Mouse (Mus musculus): ENCODE results near the gene Gsdme. TPM values are rescaled to one million over a fixed set of nuclear protein-coding genes. Genes with fewer than 3 reads are reported as not detected.

The Gsdme gene
- polyA plus RNA-seq, 1 experiment from 2014 or later: 81.7 TPM

DNA sequence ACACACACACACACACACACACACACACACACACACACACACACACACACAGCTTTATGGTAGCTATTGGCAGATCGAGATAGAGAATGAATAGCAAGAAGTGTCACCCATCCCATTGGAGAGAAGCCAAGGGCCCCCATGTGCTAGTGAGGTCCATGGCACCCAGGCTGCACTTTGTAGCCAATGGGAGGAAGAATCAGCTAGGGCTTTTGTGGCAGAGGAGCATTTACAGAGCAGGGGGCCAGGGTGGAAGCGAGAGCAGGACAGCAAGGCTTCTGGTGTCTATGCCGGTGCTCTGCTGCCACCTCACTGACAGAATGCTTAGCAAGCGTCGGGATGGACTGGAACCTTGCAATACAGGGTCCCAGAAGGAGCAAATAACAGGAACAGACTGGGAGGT is 8.3 kb downstream of the Gsdme start:
- 66% methylated on average over 5 of the region's 5 CpGs for WGBS
- no peaks in the 10 kb centered on the region for H3K27me3 ChIP-seq (replicated peaks; ENCODE audit: control insufficient read depth, insufficient read depth, low read length)
- no peaks in the 10 kb centered on the region for H3K36me3 ChIP-seq (ENCODE audit: control insufficient read depth, insufficient read depth, low read length)
- no peak overlapping the region for H3K4me2 ChIP-seq (ENCODE audit: low read length)
- H3K9ac ChIP-seq (ENCODE audit: low read depth, low read length): no peak overlapping the region
- peaks cover 5% of the 10 kb centered on the region for H3K4me1 ChIP-seq (ENCODE audit: control insufficient read depth, insufficient read depth, low read depth, low read length)
- H3K4me3 ChIP-seq (ENCODE audit: low read length): no peak overlapping the region
- H3K27ac ChIP-seq (ENCODE audit: low read depth, low read length): no peak overlapping the region
- no peak for ATAC-seq
- H3K9me3 ChIP-seq (ENCODE audit: control insufficient read depth, low read length): no peaks in the 10 kb centered on the region

GRCm38 (mm10) chr6:50254723-50255184 is 8.9 kb downstream of the Gsdme start:
- no peaks in the 10 kb centered on the region for H3K27me3 ChIP-seq (replicated peaks; ENCODE audit: control insufficient read depth, insufficient read depth, low read length)
- no peaks in the 10 kb centered on the region for H3K4me1 ChIP-seq (ENCODE audit: control insufficient read depth, insufficient read depth, low read depth, low read length)
- WGBS: 66% methylated on average over 10 of the region's 10 CpGs
- no peak overlapping the region for H3K9ac ChIP-seq (ENCODE audit: low read depth, low read length)
- H3K4me2 ChIP-seq (ENCODE audit: low read length): no peak overlapping the region
- no peaks in the 10 kb centered on the region for H3K36me3 ChIP-seq (ENCODE audit: control insufficient read depth, insufficient read depth, low read length)
- no peak overlapping the region for H3K4me3 ChIP-seq (ENCODE audit: low read length)
- no peak overlapping the region for H3K27ac ChIP-seq (ENCODE audit: low read depth, low read length)
- no peak for ATAC-seq
- no peaks in the 10 kb centered on the region for H3K9me3 ChIP-seq (ENCODE audit: control insufficient read depth, low read length)

GRCm38 (mm10) chr6:50252690-50253089 is 11.0 kb downstream of the Gsdme start:
- no peak for ATAC-seq
- WGBS: 75% methylated on average over 5 of the region's 5 CpGs

GRCm38 (mm10) chr6:50247791-50248190 is 15.9 kb downstream of the Gsdme start:
- ATAC-seq: no peak
- H3K36me3 ChIP-seq (ENCODE audit: control insufficient read depth, insufficient read depth, low read length): no peaks in the 10 kb centered on the region
- H3K27ac ChIP-seq (ENCODE audit: low read depth, low read length): no peak overlapping the region
- no peaks in the 10 kb centered on the region for H3K9me3 ChIP-seq (ENCODE audit: control insufficient read depth, low read length)
- no peak overlapping the region for H3K4me2 ChIP-seq (ENCODE audit: low read length)
- H3K9ac ChIP-seq (ENCODE audit: low read depth, low read length): no peak overlapping the region
- WGBS: 94% methylated on average over 4 of the region's 4 CpGs
- no peaks in the 10 kb centered on the region for H3K27me3 ChIP-seq (replicated peaks; ENCODE audit: control insufficient read depth, insufficient read depth, low read length)
- no peaks in the 10 kb centered on the region for H3K4me1 ChIP-seq (ENCODE audit: control insufficient read depth, insufficient read depth, low read depth, low read length)
- H3K4me3 ChIP-seq (ENCODE audit: low read length): no peak overlapping the region

More at GRCm38 (mm10) chr6:50252690-50253089, 11.0 kb downstream of the Gsdme start:
- no peak overlapping the region for H3K4me2 ChIP-seq (ENCODE audit: low read length)
- H3K36me3 ChIP-seq (ENCODE audit: control insufficient read depth, insufficient read depth, low read length): no peaks in the 10 kb centered on the region
- no peak overlapping the region for H3K4me3 ChIP-seq (ENCODE audit: low read length)
- H3K9me3 ChIP-seq (ENCODE audit: control insufficient read depth, low read length): no peaks in the 10 kb centered on the region
- no peak overlapping the region for H3K27ac ChIP-seq (ENCODE audit: low read depth, low read length)
- no peaks in the 10 kb centered on the region for H3K4me1 ChIP-seq (ENCODE audit: control insufficient read depth, insufficient read depth, low read depth, low read length)
- H3K27me3 ChIP-seq (replicated peaks; ENCODE audit: control insufficient read depth, insufficient read depth, low read length): no peaks in the 10 kb centered on the region
- no peak overlapping the region for H3K9ac ChIP-seq (ENCODE audit: low read depth, low read length)

DNA sequence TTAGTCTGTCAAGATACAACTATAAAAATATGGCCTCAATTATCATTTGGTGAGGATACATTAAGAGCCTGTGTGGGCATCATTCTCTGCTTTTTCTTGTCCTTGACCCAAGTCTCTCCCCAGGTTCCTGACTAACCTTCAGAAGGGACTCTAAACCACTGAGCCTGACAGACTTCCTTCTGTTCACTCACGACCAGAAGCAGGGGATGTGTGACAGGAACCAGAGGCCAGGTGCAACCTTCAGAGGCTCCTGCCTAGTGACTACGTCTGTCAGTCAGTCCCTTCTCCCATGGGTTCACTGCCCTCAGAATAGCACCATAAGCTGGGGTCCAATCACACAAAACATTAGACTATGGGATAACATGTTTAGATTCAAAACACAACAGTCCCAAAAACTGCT is 16.3 kb downstream of the Gsdme start:
- Histone ChIP-seq H3K27ac (ENCODE audit: low read depth, low read length) (no peak overlapping the region), H3K9me3 (ENCODE audit: control insufficient read depth, low read length) (no peaks in the 10 kb centered on the region), H3K4me3 (ENCODE audit: low read length) (no peak overlapping the region), H3K36me3 (ENCODE audit: control insufficient read depth, insufficient read depth, low read length) (no peaks in the 10 kb centered on the region), H3K4me2 (ENCODE audit: low read length) (no peak overlapping the region), H3K4me1 (ENCODE audit: control insufficient read depth, insufficient read depth, low read depth, low read length) (no peaks in the 10 kb centered on the region), H3K27me3 (replicated peaks; ENCODE audit: control insufficient read depth, insufficient read depth, low read length) (no peaks in the 10 kb centered on the region), H3K9ac (ENCODE audit: low read depth, low read length) (no peak overlapping the region)
- WGBS: 83% methylated on average over 2 of the region's 2 CpGs
- ATAC-seq: no peak

GRCm38 (mm10) chr6:50244967-50245366 is 18.7 kb downstream of the Gsdme start:
- H3K36me3 ChIP-seq (ENCODE audit: control insufficient read depth, insufficient read depth, low read length): no peaks in the 10 kb centered on the region
- no peaks in the 10 kb centered on the region for H3K9me3 ChIP-seq (ENCODE audit: control insufficient read depth, low read length)
- H3K4me3 ChIP-seq (ENCODE audit: low read length): no peak overlapping the region
- no peaks in the 10 kb centered on the region for H3K4me1 ChIP-seq (ENCODE audit: control insufficient read depth, insufficient read depth, low read depth, low read length)
- H3K4me2 ChIP-seq (ENCODE audit: low read length): no peak overlapping the region
- no peaks in the 10 kb centered on the region for H3K27me3 ChIP-seq (replicated peaks; ENCODE audit: control insufficient read depth, insufficient read depth, low read length)
- ATAC-seq: no peak
- WGBS: 83% methylated on average over 4 of the region's 4 CpGs
- H3K27ac ChIP-seq (ENCODE audit: low read depth, low read length): no peak overlapping the region
- H3K9ac ChIP-seq (ENCODE audit: low read depth, low read length): no peak overlapping the region

GRCm38 (mm10) chr6:50244126-50244525 is 19.5 kb downstream of the Gsdme start:
- WGBS: 69% methylated on average over 4 of the region's 4 CpGs

GRCm38 (mm10) chr6:50240437-50240836 is 23.2 kb downstream of the Gsdme start:
- no peak for ATAC-seq

More at GRCm38 (mm10) chr6:50244126-50244525, 19.5 kb downstream of the Gsdme start:
- Histone ChIP-seq H3K36me3 (ENCODE audit: control insufficient read depth, insufficient read depth, low read length) (no peaks in the 10 kb centered on the region), H3K4me2 (ENCODE audit: low read length) (no peak overlapping the region), H3K4me3 (ENCODE audit: low read length) (no peak overlapping the region), H3K4me1 (ENCODE audit: control insufficient read depth, insufficient read depth, low read depth, low read length) (no peaks in the 10 kb centered on the region), H3K27me3 (replicated peaks; ENCODE audit: control insufficient read depth, insufficient read depth, low read length) (no peaks in the 10 kb centered on the region), H3K27ac (ENCODE audit: low read depth, low read length) (no peak overlapping the region), H3K9ac (ENCODE audit: low read depth, low read length) (no peak overlapping the region), H3K9me3 (ENCODE audit: control insufficient read depth, low read length) (no peaks in the 10 kb centered on the region)
- ATAC-seq: no peak

GRCm38 (mm10) chr6:50239902-50240301 is 23.8 kb downstream of the Gsdme start:
- H3K9me3 ChIP-seq (ENCODE audit: control insufficient read depth, low read length): no peaks in the 10 kb centered on the region
- H3K4me2 ChIP-seq (ENCODE audit: low read length): no peak overlapping the region
- no peaks in the 10 kb centered on the region for H3K36me3 ChIP-seq (ENCODE audit: control insufficient read depth, insufficient read depth, low read length)
- no peak overlapping the region for H3K27ac ChIP-seq (ENCODE audit: low read depth, low read length)
- 85% methylated on average over 2 of the region's 2 CpGs for WGBS
- no peaks in the 10 kb centered on the region for H3K4me1 ChIP-seq (ENCODE audit: control insufficient read depth, insufficient read depth, low read depth, low read length)
- H3K9ac ChIP-seq (ENCODE audit: low read depth, low read length): no peak overlapping the region
- no peaks in the 10 kb centered on the region for H3K27me3 ChIP-seq (replicated peaks; ENCODE audit: control insufficient read depth, insufficient read depth, low read length)
- no peak overlapping the region for H3K4me3 ChIP-seq (ENCODE audit: low read length)
- ATAC-seq: no peak

More at GRCm38 (mm10) chr6:50240437-50240836, 23.2 kb downstream of the Gsdme start:
- Histone ChIP-seq H3K36me3 (ENCODE audit: control insufficient read depth, insufficient read depth, low read length) (no peaks in the 10 kb centered on the region), H3K9ac (ENCODE audit: low read depth, low read length) (no peak overlapping the region), H3K9me3 (ENCODE audit: control insufficient read depth, low read length) (no peaks in the 10 kb centered on the region), H3K27me3 (replicated peaks; ENCODE audit: control insufficient read depth, insufficient read depth, low read length) (no peaks in the 10 kb centered on the region), H3K4me2 (ENCODE audit: low read length) (no peak overlapping the region), H3K27ac (ENCODE audit: low read depth, low read length) (no peak overlapping the region), H3K4me1 (ENCODE audit: control insufficient read depth, insufficient read depth, low read depth, low read length) (no peaks in the 10 kb centered on the region), H3K4me3 (ENCODE audit: low read length) (no peak overlapping the region)
- 82% methylated on average over 5 of the region's 5 CpGs for WGBS

DNA sequence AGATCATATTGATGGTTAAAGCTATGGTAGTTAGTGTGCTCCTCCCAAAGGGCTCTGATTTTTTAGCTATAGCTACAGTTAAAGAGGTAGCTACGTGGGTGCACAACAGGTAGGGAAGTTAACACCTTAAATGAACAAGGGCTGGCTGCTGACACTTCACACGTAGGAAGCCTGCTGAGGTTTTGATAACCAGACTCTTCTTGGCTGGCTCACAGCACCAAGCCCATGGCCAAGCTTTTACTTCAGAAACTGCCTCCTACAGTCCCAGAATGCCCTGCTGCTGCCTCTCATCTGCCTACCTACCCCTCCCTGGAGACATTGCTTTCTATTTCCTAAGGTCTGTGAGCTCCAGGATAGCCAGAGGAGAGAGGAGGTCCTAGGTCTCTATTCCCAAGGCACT is 25.7 kb downstream of the Gsdme start:
- no peak overlapping the region for H3K4me2 ChIP-seq (ENCODE audit: low read length)
- 61% methylated on average over 2 of the region's 2 CpGs for WGBS
- no peak overlapping the region for H3K9ac ChIP-seq (ENCODE audit: low read depth, low read length)
- no peaks in the 10 kb centered on the region for H3K27me3 ChIP-seq (replicated peaks; ENCODE audit: control insufficient read depth, insufficient read depth, low read length)
- no peak overlapping the region for H3K27ac ChIP-seq (ENCODE audit: low read depth, low read length)
- H3K36me3 ChIP-seq (ENCODE audit: control insufficient read depth, insufficient read depth, low read length): no peaks in the 10 kb centered on the region
- H3K9me3 ChIP-seq (ENCODE audit: control insufficient read depth, low read length): no peaks in the 10 kb centered on the region
- H3K4me1 ChIP-seq (ENCODE audit: control insufficient read depth, insufficient read depth, low read depth, low read length): no peaks in the 10 kb centered on the region
- no peak for ATAC-seq
- no peak overlapping the region for H3K4me3 ChIP-seq (ENCODE audit: low read length)

All from hindbrain, embryonic 16.5 days (tissue).